Mouse (Mus musculus) intestine, embryonic 16.5 days (tissue): ENCODE results near the gene Magi1. TPM values are rescaled to one million over a fixed set of nuclear protein-coding genes. Genes with fewer than 3 reads are reported as not detected.

Source experiments
- ATAC-seq: fragments of 200-750 bp; cut with Nextera tagmentation; 2 replicates; pipeline ENCODE4 v1.8.0; 2017; ENCODE audit warnings: moderate TSS enrichment, moderate library complexity
- H3K27ac ChIP-seq: fragments of 300-500 bp; sonication (generic); 2 replicates; pipeline ENCODE4 v1.5.1; 2014; ENCODE audit warnings: mild to moderate bottlenecking, low read length
- H3K27me3 ChIP-seq: fragments of 300-500 bp; sonication (generic); replicated peaks from 2 replicates; pipeline ENCODE4 v1.6.1; 2014; ENCODE audit warnings: low read length, control low read depth, mixed read lengths; ENCODE audit not compliant: control insufficient read depth, insufficient read depth
- H3K36me3 ChIP-seq: fragments of 300-500 bp; sonication (generic); 2 replicates; pipeline ENCODE4 v1.6.1; 2014; ENCODE audit warnings: low read length, control low read depth; ENCODE audit not compliant: control insufficient read depth, insufficient read depth
- H3K4me1 ChIP-seq: fragments of 300-500 bp; sonication (generic); 2 replicates; pipeline ENCODE4 v1.6.1; 2014; ENCODE audit warnings: low read length, control low read depth, mixed read lengths; ENCODE audit not compliant: control insufficient read depth, insufficient read depth
- H3K4me2 ChIP-seq: fragments of 300-500 bp; sonication (generic); 2 replicates; pipeline ENCODE4 v1.6.1; 2014; ENCODE audit warnings: low read depth, low read length, control low read depth
- H3K4me3 ChIP-seq: fragments of 300-500 bp; sonication (generic); 2 replicates; pipeline ENCODE4 v1.5.1; 2014; ENCODE audit warnings: mild to moderate bottlenecking, low read length
- H3K9ac ChIP-seq: fragments of 300-500 bp; sonication (generic); 2 replicates; pipeline ENCODE4 v1.6.1; 2014; ENCODE audit warnings: low read depth, low read length
- H3K9me3 ChIP-seq: fragments of 300-500 bp; sonication (generic); 2 replicates; pipeline ENCODE4 v1.6.1; 2016; ENCODE audit warnings: low read length, control low read depth; ENCODE audit not compliant: control insufficient read depth
- WGBS: fragments of 180-500 bp; shearing (Covaris S2); extraction: QIAGEN DNeasy Blood & Tissue Kit; methylation state at CpG from one replicate; pipeline ENCODE4 v1.1.7; 2014; 5-methylcytosine and 5-hydroxymethylcytosine counted together
- polyA plus RNA-seq: library from polyadenylated mRNA; unstranded; fragments of >200 nt; fragmentation: Nextera tagmentation; extraction: Ambion mirVana; gene quantifications from 2 replicates; pipeline ENCODE4 v1.2.1, GENCODE M21; 2015

The Magi1 gene
- polyA plus RNA-seq, 1 experiment from 2014 or later = 6.7 TPM

GRCm38 (mm10) chr6:94260831-94261230, 22.9 kb downstream of the Magi1 start:
- Histone ChIP-seq H3K27me3 (no peaks in the 10 kb centered on the region), H3K4me2 (no peak overlapping the region), H3K4me3 (no peak overlapping the region), H3K9ac (no peak overlapping the region), H3K4me1 (peaks cover 24% of the 10 kb centered on the region), H3K27ac (no peak overlapping the region), H3K36me3 (no peaks in the 10 kb centered on the region), H3K9me3 (no peaks in the 10 kb centered on the region)
- no peak for ATAC-seq
- WGBS = 94% methylated on average over 5 of the region's 5 CpGs

GRCm38 (mm10) chr6:94259981-94260380, 23.7 kb downstream of the Magi1 start:
- Histone ChIP-seq H3K4me1 (peaks cover 22% of the 10 kb centered on the region), H3K4me3 (no peak overlapping the region), H3K27ac (no peak overlapping the region), H3K4me2 (no peak overlapping the region), H3K36me3 (no peaks in the 10 kb centered on the region), H3K27me3 (no peaks in the 10 kb centered on the region), H3K9ac (no peak overlapping the region), H3K9me3 (no peaks in the 10 kb centered on the region)
- 97% methylated on average over 2 of the region's 2 CpGs for WGBS
- no peak for ATAC-seq

- H3K9me3 ChIP-seq = no peaks in the 10 kb centered on the region
- no peak; the same call in 1 of the 2 replicates for ATAC-seq
- no peak overlapping the region for H3K9ac ChIP-seq
- H3K27me3 ChIP-seq = no peaks in the 10 kb centered on the region
- H3K4me2 ChIP-seq = no peak overlapping the region
- WGBS = 68% methylated on average over 3 of the region's 3 CpGs
- H3K4me1 ChIP-seq = peaks cover 23% of the 10 kb centered on the region
- H3K27ac ChIP-seq = peak overlapping the region; percentile 65
- H3K36me3 ChIP-seq = no peaks in the 10 kb centered on the region
- H3K4me3 ChIP-seq = no peak overlapping the region
These were observed 25.9 kb downstream of the Magi1 start for GRCm38 (mm10) chr6:94257831-94258173.

GRCm38 (mm10) chr6:94256982-94257830, 26.5 kb downstream of the Magi1 start:
- Histone ChIP-seq H3K9ac (no peak overlapping the region), H3K4me3 (peak overlapping the region; percentile 16), H3K27me3 (no peaks in the 10 kb centered on the region), H3K4me2 (peak overlapping the region; percentile 44), H3K4me1 (peaks cover 23% of the 10 kb centered on the region), H3K27ac (peak overlapping the region; percentile 65), H3K9me3 (no peaks in the 10 kb centered on the region), H3K36me3 (no peaks in the 10 kb centered on the region)
- peak; percentile 78 for ATAC-seq
- WGBS = 32% methylated on average over 12 of the region's 12 CpGs

GRCm38 (mm10) chr6:94253943-94254342, 29.8 kb downstream of the Magi1 start:
- no peak overlapping the region for H3K9ac ChIP-seq
- no peaks in the 10 kb centered on the region for H3K36me3 ChIP-seq
- peaks cover 35% of the 10 kb centered on the region for H3K4me1 ChIP-seq
- H3K4me3 ChIP-seq = no peak overlapping the region
- ATAC-seq = peak; percentile 17; the same call in 1 of the 2 replicates
- no peaks in the 10 kb centered on the region for H3K27me3 ChIP-seq
- no peak overlapping the region for H3K27ac ChIP-seq
- no peaks in the 10 kb centered on the region for H3K9me3 ChIP-seq
- 67% methylated on average over 8 of the region's 8 CpGs for WGBS
- H3K4me2 ChIP-seq = no peak overlapping the region

- Histone ChIP-seq H3K9ac (no peak overlapping the region), H3K27ac (no peak overlapping the region), H3K27me3 (no peaks in the 10 kb centered on the region), H3K9me3 (no peaks in the 10 kb centered on the region), H3K4me1 (peaks cover 28% of the 10 kb centered on the region), H3K4me3 (no peak overlapping the region), H3K4me2 (no peak overlapping the region), H3K36me3 (no peaks in the 10 kb centered on the region)
- 56% methylated on average over 8 of the region's 8 CpGs for WGBS
- ATAC-seq = peak; percentile 34; the same call in 1 of the 2 replicates
These were observed 32.3 kb downstream of the Magi1 start for GRCm38 (mm10) chr6:94251358-94251945.

- Histone ChIP-seq H3K4me2 (no peak overlapping the region), H3K9ac (no peak overlapping the region), H3K9me3 (no peaks in the 10 kb centered on the region), H3K4me3 (no peak overlapping the region), H3K36me3 (no peaks in the 10 kb centered on the region), H3K27me3 (no peaks in the 10 kb centered on the region), H3K27ac (no peak overlapping the region), H3K4me1 (peaks cover 19% of the 10 kb centered on the region)
- 72% methylated on average over 9 of the region's 9 CpGs for WGBS
- ATAC-seq = no peak
These were observed 34.4 kb downstream of the Magi1 start for GRCm38 (mm10) chr6:94249286-94249790.

GRCm38 (mm10) chr6:94241251-94241650, 42.5 kb downstream of the Magi1 start:
- peak; percentile 81 for ATAC-seq
- Histone ChIP-seq H3K9me3 (no peaks in the 10 kb centered on the region), H3K4me1 (peaks cover 24% of the 10 kb centered on the region), H3K27me3 (no peaks in the 10 kb centered on the region), H3K9ac (no peak overlapping the region), H3K4me2 (no peak overlapping the region), H3K27ac (no peak overlapping the region), H3K4me3 (no peak overlapping the region), H3K36me3 (no peaks in the 10 kb centered on the region)
- WGBS = 66% methylated on average over 6 of the region's 6 CpGs

GRCm38 (mm10) chr6:94238643-94239042, 45.1 kb downstream of the Magi1 start:
- Histone ChIP-seq H3K9me3 (no peaks in the 10 kb centered on the region), H3K27ac (no peak overlapping the region), H3K4me1 (peaks cover 24% of the 10 kb centered on the region), H3K9ac (no peak overlapping the region), H3K4me3 (no peak overlapping the region), H3K36me3 (no peaks in the 10 kb centered on the region), H3K27me3 (no peaks in the 10 kb centered on the region), H3K4me2 (no peak overlapping the region)
- WGBS = 52% methylated on average over 2 of the region's 2 CpGs
- ATAC-seq = no peak
